Mouse (Mus musculus) spleen, postnatal 0 days (tissue): ENCODE measurements around the gene Hist1h4c. TPM values are rescaled to one million over a fixed set of nuclear protein-coding genes. Genes with fewer than 3 reads are reported as not detected.

Experiments used
- polyA plus RNA-seq: library from polyadenylated mRNA; unstranded; fragments of >200 nt; fragmentation: Nextera tagmentation; extraction: Ambion mirVana; gene quantifications from 2 replicates; pipeline ENCODE4 v1.2.1, GENCODE M21; 2015

Gene Hist1h4c
- polyA plus RNA-seq = 18.8 TPM in 2 replicates

GRCm38 (mm10) chr13:23698300-23698693 lies at the start of gene Hist1h4c:
TSS of gene Hist1h4c (minus strand) at chr13:23698454.

GRCm38 (mm10) chr13:23746201-23747080 lies 48.2 kb upstream of the Hist1h4c start, which contains the start of gene Hist1h2bb:
TSS of gene Hist1h2bb (plus strand) at chr13:23746734.

GRCm38 (mm10) chr13:23745381-23746161 lies 47.3 kb upstream of the Hist1h4c start, which contains the start of gene Hist1h3c:
TSS of gene Hist1h3c (minus strand) at chr13:23745602.

GRCm38 (mm10) chr13:23738677-23739068 lies 40.4 kb upstream of the Hist1h4c start, which contains the start of gene Hist1h1c:
TSS of gene Hist1h1c (plus strand) at chr13:23738808.

GRCm38 (mm10) chr13:23710374-23711089 lies 12.3 kb upstream of the Hist1h4c start, which contains the start of gene Hfe:
TSS of gene Hfe (minus strand) at chr13:23710854.

GRCm38 (mm10) chr13:23695514-23695913 lies 2.7 kb downstream of the Hist1h4c start, which contains the start of gene Hist1h1t:
TSS of gene Hist1h1t (plus strand) at chr13:23695814.

GRCm38 (mm10) chr13:23683755-23684281 lies 14.4 kb downstream of the Hist1h4c start, which contains the start of the genes Hist1h2ac and Hist1h2bc:
TSS of gene Hist1h2ac (minus strand) at chr13:23683948.
TSS of gene Hist1h2bc (plus strand) at chr13:23684199.

Other genes starting within 250 kb of the Hist1h4c start
- 2.5 and 3.0 TPM in 2 replicates for gene Btn1a1, start 232.6 kb downstream of the Hist1h4c start, polyA plus RNA-seq
- gene Btn2a2, start 209.6 kb downstream of the Hist1h4c start, polyA plus RNA-seq = not detected in 2 replicates
- gene Hist1h4h, start 167.4 kb downstream of the Hist1h4c start, polyA plus RNA-seq = 10.2 and 10.9 TPM in 2 replicates
- 40.9 and 45.6 TPM in 2 replicates for gene Hist1h2af, start 164.5 kb downstream of the Hist1h4c start, polyA plus RNA-seq
- 18.3 and 26.4 TPM in 2 replicates for gene Hist1h3g, start 163.0 kb downstream of the Hist1h4c start, polyA plus RNA-seq
- gene Hist1h2bh, start 155.1 kb downstream of the Hist1h4c start, polyA plus RNA-seq = 2.3 and 2.8 TPM in 2 replicates
- 5.0 and 8.1 TPM in 2 replicates for gene Hist1h3f, start 154.4 kb downstream of the Hist1h4c start, polyA plus RNA-seq
- gene Hist1h4f, start 146.8 kb downstream of the Hist1h4c start, polyA plus RNA-seq = 7.3 and 7.9 TPM in 2 replicates
- 0.91 and 1.1 TPM in 2 replicates for gene Hist1h1d, start 145.2 kb downstream of the Hist1h4c start, polyA plus RNA-seq
- gene Hist1h3e, start 136.1 kb downstream of the Hist1h4c start, polyA plus RNA-seq = 15.3 and 18.5 TPM in 2 replicates
- gene Hist1h2ae, start 127.2 kb downstream of the Hist1h4c start, polyA plus RNA-seq = 134 and 158 TPM in 2 replicates
- 22.9 and 29.0 TPM in 2 replicates for gene Hist1h2bg, start 127.1 kb downstream of the Hist1h4c start, polyA plus RNA-seq
- gene Hist1h2bf, start 124.3 kb downstream of the Hist1h4c start, polyA plus RNA-seq = 18.8 and 26.9 TPM in 2 replicates
- gene Hist1h2ad, start 124.1 kb downstream of the Hist1h4c start, polyA plus RNA-seq = 4.1 and 8.1 TPM in 2 replicates
- 19.3 and 30.4 TPM in 2 replicates for gene Hist1h3d, start 122.7 kb downstream of the Hist1h4c start, polyA plus RNA-seq
- gene Hist1h4d, start 116.9 kb downstream of the Hist1h4c start, polyA plus RNA-seq = 202 and 234 TPM in 2 replicates
- gene Hist1h2be, start 77.3 kb downstream of the Hist1h4c start, polyA plus RNA-seq = 2.5 and 3.2 TPM in 2 replicates
- gene Hist1h1e, start 75.9 kb downstream of the Hist1h4c start, polyA plus RNA-seq = 31.4 and 33.9 TPM in 2 replicates
- gene Hist1h2ac, start 14.5 kb downstream of the Hist1h4c start, polyA plus RNA-seq = 1.9 and 3.1 TPM in 2 replicates
- gene Hist1h2bc, start 14.3 kb downstream of the Hist1h4c start, polyA plus RNA-seq = 77.4 and 85.8 TPM in 2 replicates
- not detected in 2 replicates for gene Hist1h1t, start 2.6 kb downstream of the Hist1h4c start, polyA plus RNA-seq
- 10.7 and 14.6 TPM in 2 replicates for gene Hfe, start 12.4 kb upstream of the Hist1h4c start, polyA plus RNA-seq
- 62.5 and 68.9 TPM in 2 replicates for gene Hist1h1c, start 40.4 kb upstream of the Hist1h4c start, polyA plus RNA-seq
- 10.7 and 11.0 TPM in 2 replicates for gene Hist1h3c, start 47.1 kb upstream of the Hist1h4c start, polyA plus RNA-seq
- gene Hist1h2bb, start 48.3 kb upstream of the Hist1h4c start, polyA plus RNA-seq = 7.7 and 9.4 TPM in 2 replicates
- 104 and 128 TPM in 2 replicates for gene Hist1h2ab, start 52.7 kb upstream of the Hist1h4c start, polyA plus RNA-seq
- gene Hist1h3b, start 53.8 kb upstream of the Hist1h4c start, polyA plus RNA-seq = 51.9 and 64.5 TPM in 2 replicates
- gene Hist1h4b, start 58.6 kb upstream of the Hist1h4c start, polyA plus RNA-seq = 8.3 and 9.5 TPM in 2 replicates
- gene Hist1h4a, start 62.8 kb upstream of the Hist1h4c start, polyA plus RNA-seq = 1.3 and 1.4 TPM in 2 replicates
- 26.7 and 31.7 TPM in 2 replicates for gene Hist1h3a, start 63.9 kb upstream of the Hist1h4c start, polyA plus RNA-seq
- gene Hist1h1a, start 65.2 kb upstream of the Hist1h4c start, polyA plus RNA-seq = 15.4 and 20.8 TPM in 2 replicates
- gene Trim38, start 71.5 kb upstream of the Hist1h4c start, polyA plus RNA-seq = not detected in 2 replicates
- not detected in 2 replicates for gene Slc17a2, start 108.5 kb upstream of the Hist1h4c start, polyA plus RNA-seq
- not detected in 2 replicates for gene Slc17a3, start 141.0 kb upstream of the Hist1h4c start, polyA plus RNA-seq
- not detected in 2 replicates for gene Slc17a1, start 169.3 kb upstream of the Hist1h4c start, polyA plus RNA-seq
- gene Slc17a4, start 216.6 kb upstream of the Hist1h4c start, polyA plus RNA-seq = 0.16 TPM in 2 replicates
- gene Hist1h2ba, start 235.7 kb upstream of the Hist1h4c start, polyA plus RNA-seq = not detected in 2 replicates
- gene Hist1h2aa, start 236.0 kb upstream of the Hist1h4c start, polyA plus RNA-seq = not detected in 2 replicates